Mouse (Mus musculus) layer of hippocampus, postnatal 14 days (tissue): ENCODE measurements around the gene Frmpd4. TPM values are rescaled to one million over a fixed set of nuclear protein-coding genes. Genes with fewer than 3 reads are reported as not detected.

Experiments
- DNase-seq, 2 experiments: peaks; one replicate each; pipeline ENCODE4 v3.0.0; 2021 to 2022; ENCODE audit warnings: low spot score in 2 of 2, mixed read lengths in 1 of 2
- total RNA-seq, 2 experiments: library from RNA; stranded (reverse); gene quantifications; 2 replicates each; pipeline ENCODE4 v1.2.3; 2021

Gene Frmpd4
- total RNA-seq, 2 experiments from 2014 or later, result 35.7 to 40.2 TPM

DNA sequence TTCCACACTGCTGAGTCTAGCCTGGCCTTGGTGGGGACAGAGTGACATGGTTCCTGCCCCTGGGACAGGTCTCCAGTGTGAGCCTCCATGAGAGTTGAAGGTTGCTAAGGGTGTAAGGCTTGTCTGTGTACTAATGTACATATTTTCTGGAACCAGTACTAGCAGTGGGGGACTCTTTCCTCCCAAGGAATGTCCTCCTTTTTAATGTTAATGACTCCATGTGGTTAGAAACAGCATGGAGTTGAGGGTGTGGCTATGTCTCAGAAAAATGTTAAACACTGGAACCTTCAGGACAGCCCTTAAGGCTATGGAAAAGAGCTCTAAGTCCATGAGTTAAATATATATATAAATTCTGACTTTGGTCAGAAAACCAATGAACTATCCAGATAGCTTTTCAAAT, 436.0 kb downstream of the Frmpd4 start:
- DNase-seq, result no peak

DNA sequence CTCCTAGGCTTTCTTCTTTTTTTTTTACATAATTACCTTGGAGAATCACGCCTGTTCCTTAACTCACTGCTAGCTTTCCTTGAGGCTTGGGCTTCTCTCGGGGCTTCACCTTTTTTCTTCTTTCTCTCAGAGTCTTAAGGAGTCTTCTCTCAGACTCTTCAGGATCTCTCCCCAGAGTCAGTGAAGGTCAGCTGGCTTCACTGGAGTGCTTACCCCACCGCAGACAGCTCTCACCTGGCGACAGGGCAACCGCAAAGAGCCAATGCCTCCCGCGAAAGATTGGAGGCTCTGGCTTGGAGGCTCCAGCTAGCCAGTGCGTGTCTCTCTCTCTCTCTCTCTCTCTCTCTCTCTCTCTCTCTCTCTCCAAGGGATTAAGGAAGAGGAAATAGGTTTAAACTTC, 453.0 kb downstream of the Frmpd4 start:
- peak in 1 of 2 experiments; percentile 2 for DNase-seq

DNA sequence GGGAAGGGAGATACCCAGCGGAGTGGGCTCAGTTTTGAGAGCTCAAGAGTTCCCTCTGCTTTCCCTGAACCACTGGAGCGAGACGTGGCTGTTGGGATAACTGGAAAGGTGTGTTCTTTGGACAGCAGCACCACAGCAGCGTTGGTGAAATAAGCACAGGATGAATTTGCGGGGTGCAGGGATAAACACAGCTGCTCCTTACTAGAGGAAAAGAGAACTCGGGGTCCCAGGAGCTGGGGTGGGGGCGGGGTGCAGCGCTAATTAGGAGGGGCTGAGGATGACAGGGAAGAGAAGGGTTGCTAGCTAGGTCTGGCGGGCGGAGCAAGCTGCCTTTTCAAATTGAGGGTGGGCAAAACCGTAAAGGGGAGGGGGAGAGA, 453.5 kb downstream of the Frmpd4 start:
- DNase-seq, result peak in 1 of 2 experiments; percentile 22

DNA sequence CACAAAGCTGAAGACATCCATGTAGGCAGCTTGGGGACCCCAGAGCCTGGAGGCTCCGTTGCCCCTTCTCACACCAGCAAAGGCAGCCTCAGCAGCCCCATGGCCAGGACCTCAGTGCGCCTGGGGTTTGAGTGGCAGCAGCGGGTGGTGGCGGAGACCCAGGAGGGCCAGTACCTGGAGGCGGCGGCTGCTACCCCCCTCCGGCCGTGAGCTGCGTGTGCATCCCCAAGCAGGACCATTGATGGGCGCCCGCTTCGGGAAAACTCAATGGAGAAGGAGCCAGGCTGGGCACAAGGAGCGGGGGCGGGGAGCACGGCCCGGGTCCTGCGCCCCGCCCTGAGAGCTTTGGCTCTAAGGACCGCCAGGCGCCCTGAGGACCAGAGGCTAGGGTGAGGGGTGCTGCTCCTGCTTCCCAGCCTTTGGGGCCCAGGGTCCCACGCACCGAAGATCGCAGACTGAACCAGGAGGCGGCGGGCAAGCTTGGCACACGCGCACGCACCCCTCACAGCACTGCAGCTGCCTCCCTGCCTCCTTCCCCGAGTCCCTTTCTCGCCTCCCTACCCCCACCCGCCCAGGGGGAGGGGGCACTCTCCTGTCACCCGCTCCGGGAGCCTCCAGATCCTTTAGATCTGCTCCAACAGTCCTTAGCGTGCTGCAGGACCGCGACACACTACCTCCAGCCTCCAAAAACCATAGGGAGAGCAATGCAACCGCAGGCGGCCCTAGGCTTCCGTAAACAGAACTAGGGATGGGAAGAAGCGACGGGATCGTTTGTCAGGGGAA, 454.0 kb downstream of the Frmpd4 start:
- peak; percentile 17 to 21 for DNase-seq

DNA sequence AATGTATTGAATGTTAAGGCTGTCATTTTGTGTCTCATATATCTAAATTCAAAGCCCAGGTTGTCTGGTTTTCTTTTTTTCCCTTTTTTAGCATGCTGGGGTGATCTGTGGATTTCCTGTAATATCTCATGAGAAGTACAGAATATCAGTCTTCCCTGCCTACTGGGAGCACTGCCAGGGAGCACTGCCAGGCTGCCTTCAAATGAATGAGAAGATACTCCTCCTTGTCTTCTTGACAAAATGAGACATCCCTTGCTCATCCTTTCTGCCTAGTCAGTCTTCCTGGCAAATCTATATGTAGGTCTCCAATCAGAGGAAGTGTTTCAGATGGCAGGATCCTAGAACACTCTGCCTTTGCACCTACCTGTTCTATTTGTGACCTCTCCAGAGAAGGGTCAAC, 535.4 kb downstream of the Frmpd4 start:
- peak in 1 of 2 experiments; percentile 6 for DNase-seq

DNA sequence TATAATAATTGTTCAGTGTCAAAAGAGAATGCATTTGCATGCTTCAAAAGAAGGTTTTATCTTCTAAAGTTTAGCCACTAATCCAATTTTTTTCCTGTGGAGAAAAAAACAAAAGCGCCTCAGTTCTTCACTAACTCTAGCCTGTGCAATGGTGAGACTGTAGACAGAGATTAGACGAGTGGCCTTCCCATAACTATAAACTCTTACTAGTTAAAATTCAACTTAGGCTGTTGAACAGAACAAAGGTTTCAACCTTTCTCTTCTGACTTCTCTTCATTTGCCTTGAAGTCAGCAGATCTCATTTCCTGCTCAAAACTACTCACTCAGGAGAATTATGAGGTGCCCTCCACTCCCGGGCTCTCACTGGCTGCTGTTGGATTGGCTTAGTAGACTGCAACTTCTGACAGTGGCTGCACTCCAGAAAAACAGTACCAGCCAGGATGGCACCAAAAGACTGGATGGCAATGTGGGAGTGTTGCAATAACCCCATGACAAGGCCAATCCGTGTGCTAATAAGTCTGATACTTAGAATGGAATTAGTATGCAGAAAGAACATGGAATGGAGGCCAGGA, 556.4 kb downstream of the Frmpd4 start:
- no peak for DNase-seq

DNA sequence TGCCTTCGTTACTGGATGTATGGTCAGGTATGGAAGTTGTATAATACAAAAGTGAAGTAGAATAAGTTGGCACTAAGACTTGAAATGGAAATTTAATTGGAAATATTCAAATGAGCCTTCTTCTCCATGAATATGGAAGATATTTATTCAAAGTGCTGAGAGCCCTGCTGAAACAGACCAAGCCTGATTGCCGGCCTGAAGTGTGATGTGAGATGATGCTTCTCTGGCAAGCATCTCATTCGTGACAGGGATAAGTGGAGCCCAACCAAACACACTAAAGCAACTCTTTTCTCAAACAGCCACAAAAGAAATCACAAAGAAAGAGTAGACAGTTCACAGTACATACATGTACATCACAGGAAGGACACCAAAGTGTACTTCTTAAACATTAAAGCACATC, 559.2 kb downstream of the Frmpd4 start:
- no peak for DNase-seq

DNA sequence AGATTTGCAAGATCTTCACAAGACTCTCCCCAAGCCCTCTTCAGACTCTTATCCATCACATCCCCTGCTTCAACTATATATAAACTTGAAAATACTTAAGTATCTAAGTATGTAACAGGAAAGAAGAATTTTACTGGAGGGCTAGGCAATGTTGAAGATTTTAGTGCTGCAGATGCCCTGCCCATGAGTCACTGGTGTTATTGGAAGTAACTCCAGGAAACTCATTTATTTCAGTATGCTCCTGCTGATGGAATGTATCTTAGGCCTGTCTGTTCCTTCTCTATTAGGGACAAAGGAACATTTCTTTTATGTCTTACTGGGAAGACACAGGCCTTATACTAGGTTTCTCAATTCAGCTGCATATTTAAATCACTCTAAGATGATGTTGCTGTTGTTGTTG, 592.2 kb downstream of the Frmpd4 start:
- DNase-seq, result no peak

DNA sequence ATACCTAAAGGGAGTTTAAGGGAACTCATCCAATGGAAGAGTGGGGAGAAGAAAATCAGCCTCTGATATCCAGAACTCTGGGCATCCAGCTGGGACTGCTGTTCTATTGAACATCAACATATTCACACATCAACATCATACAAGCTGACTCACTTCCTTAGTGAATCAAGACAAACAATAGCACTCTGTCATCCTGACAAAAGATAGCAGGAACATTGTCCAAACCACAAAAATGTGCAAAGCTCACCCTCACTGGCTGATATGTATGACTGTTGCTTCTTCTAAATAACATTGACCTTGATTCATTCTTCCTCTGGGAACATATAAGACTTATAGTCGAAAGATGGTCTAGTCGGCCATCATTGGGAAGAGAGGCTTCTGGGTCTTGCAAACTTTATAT, 625.8 kb downstream of the Frmpd4 start:
- DNase-seq, result no peak

DNA sequence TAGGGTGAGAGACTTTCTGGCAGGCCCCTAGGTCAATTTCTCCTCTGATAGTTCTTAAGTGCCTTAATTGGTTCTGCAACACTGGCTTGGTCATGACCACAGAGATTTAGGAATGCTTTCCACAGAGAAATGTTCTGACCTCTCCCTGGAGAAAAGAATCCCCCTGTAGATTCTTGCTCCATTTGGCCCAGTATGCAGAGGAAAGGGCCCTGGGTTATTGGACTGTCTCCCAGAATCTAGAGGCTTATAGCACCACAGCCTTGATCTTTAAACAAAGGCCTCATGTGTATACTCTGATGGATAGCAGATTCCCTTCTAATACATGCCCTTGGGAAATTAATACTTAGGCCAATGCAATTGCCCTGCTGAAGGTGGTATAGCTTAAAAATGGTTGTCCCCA, 667.5 kb downstream of the Frmpd4 start:
- no peak for DNase-seq

DNA sequence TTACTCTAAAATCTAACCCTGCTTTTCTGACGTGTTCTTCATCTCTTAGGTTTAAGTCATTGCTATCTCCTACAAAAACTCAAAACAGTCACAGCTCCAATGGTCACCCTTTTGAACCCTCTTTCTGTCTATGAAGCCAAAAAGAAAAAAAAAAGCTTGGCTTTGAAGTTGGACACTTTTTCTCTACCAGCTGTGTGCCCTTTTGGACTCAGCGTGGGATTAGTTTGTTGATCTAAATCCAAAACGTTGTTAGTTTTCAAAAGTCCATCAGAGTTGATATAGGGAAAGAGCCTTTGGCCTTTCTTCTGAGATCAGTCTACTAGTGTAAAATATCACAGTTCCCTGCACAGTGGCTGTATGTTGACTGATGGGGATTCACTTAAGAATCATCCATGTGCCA, 676.0 kb downstream of the Frmpd4 start:
- no peak for DNase-seq

DNA sequence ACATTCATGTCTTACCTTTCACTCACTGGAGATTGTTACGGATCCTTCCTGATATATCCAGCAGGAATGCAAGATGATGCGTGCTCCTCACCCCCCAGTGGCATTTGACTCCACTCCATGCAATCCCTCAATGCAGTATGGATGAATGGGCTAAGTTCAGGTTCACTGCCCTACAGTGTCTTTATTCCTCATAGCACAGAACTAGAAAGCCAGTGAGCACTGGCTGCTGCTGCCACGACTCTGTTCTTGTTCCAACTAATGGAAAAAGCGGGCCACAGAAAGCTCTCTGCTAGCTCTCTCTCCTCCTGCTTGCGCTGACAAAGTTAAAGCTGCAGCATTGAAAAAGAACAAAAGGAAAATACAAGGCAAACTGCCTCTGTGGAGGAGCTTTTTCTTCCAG, 722.2 kb downstream of the Frmpd4 start:
- peak in 1 of 2 experiments; percentile 1 for DNase-seq

DNA sequence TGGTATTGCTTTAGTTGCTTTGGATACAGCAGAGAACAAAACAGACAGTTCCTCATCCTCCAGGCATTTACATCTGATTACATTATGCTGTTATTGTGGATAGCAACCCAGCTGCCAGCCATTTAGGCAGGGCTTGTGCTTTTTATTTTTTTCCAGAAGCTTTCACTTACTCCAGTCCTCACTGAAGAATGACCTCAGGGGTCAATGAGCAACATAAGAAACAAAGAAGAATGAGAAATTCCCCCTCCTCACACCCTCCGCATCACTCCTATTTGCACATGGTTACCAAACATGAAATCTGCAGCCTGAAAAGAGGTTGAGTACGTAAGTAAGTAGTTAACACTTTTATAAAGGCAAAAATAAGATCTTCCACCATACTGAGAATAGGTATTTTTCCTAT, 744.5 kb downstream of the Frmpd4 start:
- DNase-seq, result no peak

DNA sequence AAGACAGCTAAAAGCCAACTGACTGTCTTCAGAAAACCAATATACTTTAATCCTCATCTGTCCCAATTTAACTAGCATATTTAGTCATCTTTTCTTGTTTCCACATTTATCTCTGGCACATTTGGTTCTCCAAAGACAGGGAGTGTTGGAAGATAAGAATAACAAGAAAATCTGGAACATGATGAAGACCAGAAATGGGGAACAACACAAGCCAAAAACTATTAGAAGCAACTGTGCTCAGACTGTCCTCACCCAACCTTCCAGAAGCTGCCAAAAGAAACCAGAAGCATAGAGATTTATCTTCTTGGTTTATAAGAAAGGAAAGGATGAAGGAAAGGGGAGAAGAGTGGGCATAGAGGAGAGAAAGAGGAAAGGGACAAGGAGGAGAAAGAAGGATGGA, 748.6 kb downstream of the Frmpd4 start:
- peak in 1 of 2 experiments; percentile 16 for DNase-seq

DNA sequence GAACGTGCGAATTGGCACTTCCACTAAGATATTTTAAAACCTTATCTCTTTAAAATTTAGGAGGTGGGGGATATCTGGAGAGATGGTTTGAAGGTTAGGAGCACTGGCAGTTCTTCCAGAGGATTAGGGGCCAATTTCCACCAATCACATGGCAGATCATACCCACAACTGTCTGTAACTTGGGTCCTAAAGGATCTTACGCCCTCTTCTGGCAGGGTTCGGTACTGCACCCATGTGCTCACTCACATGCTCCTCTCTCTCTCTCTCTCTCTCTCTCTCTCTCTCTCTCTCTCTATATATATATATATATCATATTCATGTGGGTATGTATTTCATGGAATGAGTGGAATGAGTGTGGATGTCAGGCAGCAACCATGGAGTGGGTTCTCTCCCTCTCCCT, 759.7 kb downstream of the Frmpd4 start:
- DNase-seq, result no peak

DNA sequence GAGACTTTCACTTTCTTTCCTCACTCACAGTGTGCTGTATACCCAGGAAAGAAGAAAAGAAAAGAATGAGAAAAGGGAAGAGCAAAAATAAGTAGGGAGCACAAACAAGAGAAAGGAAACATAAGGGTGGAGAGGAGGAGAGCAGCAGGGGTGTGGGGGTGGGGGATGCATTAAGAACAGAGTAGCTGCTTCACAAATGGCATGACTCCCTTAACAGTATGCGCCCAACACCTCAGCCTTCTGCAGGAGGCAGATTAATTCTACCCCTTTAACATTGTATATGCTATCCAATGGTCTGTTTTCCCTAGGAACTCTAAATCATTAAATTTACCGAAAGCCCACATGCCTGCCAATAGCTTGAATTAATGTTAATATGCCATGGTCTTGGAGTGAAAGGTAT, 766.9 kb downstream of the Frmpd4 start:
- DNase-seq, result no peak

DNA sequence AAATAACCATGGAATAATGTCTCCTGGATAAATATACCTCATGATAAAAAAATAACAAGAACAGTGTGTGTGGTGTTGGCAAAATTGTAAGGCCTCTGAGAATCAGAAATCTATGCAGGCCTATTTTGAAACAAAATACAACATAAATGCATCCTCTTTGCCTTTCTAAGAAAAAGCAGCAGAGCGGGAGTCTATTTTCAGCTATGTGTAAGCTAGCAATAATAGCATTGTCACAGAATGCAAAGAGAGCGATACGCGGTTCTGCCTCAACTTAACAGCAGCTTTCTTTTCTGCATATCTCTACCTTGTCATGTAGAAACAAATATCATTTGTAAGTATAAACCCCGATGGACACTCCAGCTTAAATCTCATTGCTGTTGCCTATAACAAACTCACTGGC, 768.5 kb downstream of the Frmpd4 start:
- DNase-seq, result no peak

DNA sequence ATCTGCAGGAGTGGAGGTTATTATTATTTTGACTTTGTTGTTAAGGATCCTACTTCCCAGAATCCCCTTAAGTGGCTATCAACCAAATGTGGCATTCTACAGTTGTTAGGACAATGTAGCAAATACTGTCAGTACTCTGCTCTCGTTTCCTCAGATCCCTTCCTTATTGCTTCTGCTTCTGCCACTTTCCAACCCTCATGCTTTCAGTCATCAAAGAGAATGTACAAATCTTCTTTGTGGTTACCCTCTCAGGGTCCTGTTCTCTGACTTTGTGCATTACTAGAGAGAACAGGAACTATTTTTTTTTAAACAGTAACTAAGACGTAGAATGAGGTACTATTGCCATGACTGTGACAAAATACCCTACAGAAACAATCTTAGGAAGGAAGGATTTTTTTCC, 788.3 kb downstream of the Frmpd4 start:
- DNase-seq, result no peak

DNA sequence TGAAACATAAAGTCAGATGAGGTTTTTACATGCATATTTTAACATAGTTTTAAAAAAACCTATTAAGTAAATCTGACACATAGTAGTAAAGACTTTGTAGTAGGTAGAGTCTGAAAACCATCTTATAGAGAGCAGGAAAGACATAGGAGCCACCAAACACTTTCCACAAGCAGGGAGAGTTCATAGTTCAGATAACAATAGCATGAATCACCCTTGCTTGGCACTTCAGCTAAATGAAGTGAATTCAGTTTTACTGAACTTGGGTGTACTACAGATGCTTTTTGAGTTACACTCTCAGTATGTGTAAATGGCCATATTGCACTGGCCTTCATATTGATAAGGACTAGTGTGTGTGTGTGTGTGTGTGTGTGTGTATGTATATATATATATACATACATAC, 793.5 kb downstream of the Frmpd4 start:
- no peak for DNase-seq

DNA sequence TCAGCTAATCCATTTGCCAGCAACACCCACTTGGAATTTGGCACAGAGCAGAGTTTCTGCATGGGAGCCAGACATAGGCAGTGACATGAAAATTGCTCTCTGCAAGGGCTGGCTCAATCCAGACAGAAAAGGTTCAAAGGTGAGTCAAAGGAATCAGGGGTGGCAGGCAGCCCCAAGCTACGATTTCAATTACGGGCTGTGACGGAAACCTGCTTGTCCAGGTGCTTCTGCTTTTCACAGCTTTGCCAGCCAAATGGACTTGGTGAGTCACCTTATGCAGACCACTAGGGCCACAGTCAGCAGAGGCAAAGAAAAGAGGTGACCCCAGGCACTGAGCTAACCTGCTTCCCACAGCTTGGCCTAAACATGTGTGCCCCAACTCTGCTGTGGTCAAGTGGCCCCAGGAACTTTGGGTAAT, 857.5 kb downstream of the Frmpd4 start:
- DNase-seq, result no peak

DNA sequence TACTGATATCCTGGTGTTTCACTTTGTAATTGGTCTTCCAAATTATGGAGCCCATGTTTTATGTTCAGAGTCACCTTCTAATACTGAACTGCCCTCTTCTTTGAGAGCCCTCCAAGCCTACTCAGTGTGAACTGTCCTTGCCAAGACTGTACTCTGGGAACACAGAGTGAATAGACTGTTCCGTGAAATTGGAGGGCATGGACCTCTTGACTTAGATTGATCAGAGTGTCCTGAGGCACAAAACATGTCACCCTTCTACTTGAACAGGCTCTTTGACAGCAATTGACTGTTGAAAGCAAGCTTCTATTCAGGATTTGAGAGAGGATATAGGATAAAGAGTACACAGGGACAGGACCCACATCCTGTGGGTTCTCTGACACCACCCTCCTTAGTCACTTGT, 857.9 kb downstream of the Frmpd4 start:
- DNase-seq, result no peak

DNA sequence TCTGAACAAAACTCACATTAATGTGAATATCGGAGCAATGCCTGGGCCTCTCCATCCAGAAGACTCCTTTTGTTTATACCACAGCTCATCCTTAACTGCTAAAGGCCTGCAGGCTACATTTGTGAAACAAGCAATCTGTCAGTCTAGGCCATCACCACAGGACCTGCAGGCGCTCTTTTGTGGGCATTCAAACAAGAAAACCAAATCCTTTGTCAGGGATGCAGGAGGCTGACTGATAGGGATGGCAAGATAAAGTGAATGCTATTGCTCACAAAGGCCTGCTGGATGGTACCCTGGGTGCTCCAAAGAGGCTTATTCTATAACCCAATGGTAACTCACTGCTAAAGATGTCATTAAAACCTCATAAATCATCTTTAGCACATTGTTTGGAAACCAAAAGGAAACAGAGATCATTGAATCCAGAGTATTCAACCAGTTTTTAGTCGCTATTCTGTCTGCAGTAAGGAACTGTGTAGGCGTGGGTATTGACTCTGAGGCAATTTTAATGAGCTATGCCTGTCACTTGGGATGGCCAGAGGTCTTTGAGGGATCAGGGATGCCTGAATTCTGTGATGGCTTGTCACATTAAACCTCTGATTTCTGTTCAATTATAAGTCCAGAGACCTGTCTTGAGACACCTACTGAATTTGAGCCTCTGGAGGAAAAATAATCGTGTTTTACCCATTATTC, 922.1 kb downstream of the Frmpd4 start:
- no peak for DNase-seq

DNA sequence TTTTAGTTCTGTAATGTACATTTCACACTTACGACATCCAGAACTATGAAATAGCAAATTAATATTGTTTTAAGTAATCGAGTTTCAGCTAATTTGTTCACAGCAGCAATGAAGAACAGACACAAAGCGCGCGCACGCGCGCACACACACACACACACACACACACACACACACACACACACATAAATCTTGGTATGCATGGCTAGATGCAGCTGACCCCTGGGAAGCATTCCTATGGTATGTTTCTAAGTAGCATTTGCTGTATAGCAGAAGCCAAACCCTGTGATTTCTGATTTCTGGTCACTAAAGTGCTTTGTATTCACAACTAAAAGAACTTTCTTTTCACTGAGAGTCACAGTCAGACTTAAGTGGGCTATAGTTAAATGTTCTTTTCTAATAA, 922.8 kb downstream of the Frmpd4 start:
- DNase-seq, result no peak
